Mouse (Mus musculus) myocyte (in vitro differentiated cells): ENCODE measurements around the gene Caprin1. TPM values are rescaled to one million over a fixed set of nuclear protein-coding genes. Genes with fewer than 3 reads are reported as not detected.

ENCODE experiments used
- H3K27me3 ChIP-seq: one replicate; pipeline ENCODE4 v1.6.1; 2011; ENCODE audit not compliant: control insufficient read depth, insufficient read depth, insufficient read length
- H3K36me3 ChIP-seq: one replicate; pipeline ENCODE4 v1.6.1; 2011; ENCODE audit not compliant: control insufficient read depth, insufficient read depth
- H3K4me2 ChIP-seq: one replicate; pipeline ENCODE4 v1.6.1; 2011; ENCODE audit warnings: low read depth, control low read depth
- H3K4me3 ChIP-seq: one replicate; pipeline ENCODE4 v1.5.1; 2011; ENCODE audit warnings: mild to moderate bottlenecking, control low read depth, moderate library complexity
- H3K79me2 ChIP-seq: one replicate; pipeline ENCODE4 v1.6.1; 2011; ENCODE audit not compliant: control insufficient read depth, insufficient read depth
- H3ac ChIP-seq: one replicate; pipeline ENCODE4 v1.6.1; 2011; ENCODE audit not compliant: control insufficient read depth, insufficient read length
- CEBPB ChIP-seq: IDR thresholded peaks from 2 replicates; pipeline ENCODE4 v1.6.1; 2011; ENCODE audit warnings: mild to moderate bottlenecking, moderate library complexity; ENCODE audit not compliant: poor library complexity, insufficient read depth, severe bottlenecking
- E2F4 ChIP-seq: IDR thresholded peaks from one replicate; pipeline ENCODE4 v1.6.1; 2011; ENCODE audit warnings: mild to moderate bottlenecking, control low read depth, moderate library complexity; ENCODE audit not compliant: insufficient read depth
- MAX ChIP-seq: IDR thresholded peaks from one replicate; pipeline ENCODE4 v1.6.1; 2011; ENCODE audit warnings: low read depth, mild to moderate bottlenecking, control low read depth
- MYOD1 ChIP-seq, 3 experiments: IDR thresholded peaks; one replicate each; pipeline ENCODE4 v1.6.1; 2011; ENCODE audit warnings: control low read depth in 2 of 3, low read depth in 2 of 3, mild to moderate bottlenecking in 2 of 3, moderate library complexity in 1 of 3; ENCODE audit not compliant: insufficient read length in 2 of 3, control insufficient read depth in 1 of 3
- MYOG ChIP-seq, 3 experiments: IDR thresholded peaks; one replicate each; pipeline ENCODE4 v1.6.1; 2011; ENCODE audit warnings: control low read depth in 2 of 3, low read depth in 2 of 3, mild to moderate bottlenecking in 2 of 3; ENCODE audit not compliant: insufficient read length in 2 of 3, control insufficient read depth in 1 of 3, insufficient read depth in 1 of 3
- POLR2A ChIP-seq: IDR thresholded peaks from one replicate; pipeline ENCODE4 v1.6.1; 2011; ENCODE audit warnings: low read depth, mild to moderate bottlenecking, control low read depth, moderate library complexity; ENCODE audit not compliant: insufficient read length
- POLR2AphosphoS2 ChIP-seq: IDR thresholded peaks from one replicate; pipeline ENCODE4 v1.6.1; 2011; ENCODE audit warnings: low read depth, control low read depth; ENCODE audit not compliant: insufficient read length
- REST ChIP-seq: IDR thresholded peaks from one replicate; pipeline ENCODE4 v1.6.1; 2011; ENCODE audit warnings: mild to moderate bottlenecking, control low read depth, moderate library complexity; ENCODE audit not compliant: insufficient read depth, insufficient read length
- SRF ChIP-seq: IDR thresholded peaks from one replicate; pipeline ENCODE4 v1.6.1; 2011; ENCODE audit warnings: low read depth; ENCODE audit not compliant: control insufficient read depth, insufficient read length
- TCF12 ChIP-seq: IDR thresholded peaks from one replicate; pipeline ENCODE4 v1.6.1; 2011; ENCODE audit warnings: mild to moderate bottlenecking, control low read depth; ENCODE audit not compliant: poor library complexity, insufficient read depth, severe bottlenecking
- TCF3 ChIP-seq: IDR thresholded peaks from one replicate; pipeline ENCODE4 v1.6.1; 2011; ENCODE audit warnings: low read depth, control low read depth; ENCODE audit not compliant: insufficient read length
- USF1 ChIP-seq: IDR thresholded peaks from one replicate; pipeline ENCODE4 v1.6.1; 2011; ENCODE audit warnings: low read depth, mild to moderate bottlenecking, control low read depth, moderate library complexity
- polyA plus RNA-seq: library from polyadenylated mRNA; unstranded; fragments of >200 nt; fragmentation: generic; extraction: Trizol; gene quantifications from one replicate; pipeline ENCODE4 v1.2.1, GENCODE M21; 2012; ENCODE audit warnings: missing spikeins

Caprin1 gene
- polyA plus RNA-seq, 1 experiment = 99.6 TPM

DNA sequence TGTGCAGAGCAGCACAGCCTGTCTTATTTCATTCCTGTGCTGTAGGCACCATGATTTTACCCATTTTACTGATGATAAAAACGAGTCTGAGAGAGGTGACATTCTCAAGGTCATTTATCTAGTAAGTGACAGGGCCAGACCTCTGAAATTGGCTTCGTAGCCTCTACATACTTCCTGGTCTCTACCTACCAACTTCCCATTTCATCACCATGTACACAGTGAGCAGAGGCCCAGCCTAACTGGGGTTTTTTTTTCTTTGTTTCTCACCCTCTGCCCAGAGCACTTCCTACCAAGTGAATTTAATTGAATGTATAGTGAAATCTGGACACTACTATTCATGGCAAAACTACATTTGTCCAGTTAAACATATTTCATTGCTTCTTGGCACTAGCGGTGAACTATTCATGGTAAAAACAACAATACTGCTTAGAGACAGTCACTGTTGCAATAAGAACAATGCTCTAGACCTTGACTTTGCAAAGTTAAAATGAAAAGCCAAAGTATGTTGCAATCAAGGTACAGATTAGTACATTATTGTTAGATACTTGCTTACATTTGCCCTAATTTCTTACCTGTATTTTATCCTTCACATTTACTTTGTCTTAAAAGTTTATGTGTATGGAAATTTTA, 36.5 kb upstream of the Caprin1 start:
- Histone ChIP-seq H3K36me3 (no peaks in the 10 kb centered on the region), H3K79me2 (no peaks in the 10 kb centered on the region), H3K27me3 (peaks cover 6% of the 10 kb centered on the region), H3K4me3 (no peak overlapping the region), H3K4me2 (no peak overlapping the region), H3ac (no peak overlapping the region)
- TF ChIP-seq MAX (no peak), CEBPB (no peak), POLR2A (no peak), TCF12 (no peak), SRF (no peak), USF1 (no peak), REST (no peak)

DNA sequence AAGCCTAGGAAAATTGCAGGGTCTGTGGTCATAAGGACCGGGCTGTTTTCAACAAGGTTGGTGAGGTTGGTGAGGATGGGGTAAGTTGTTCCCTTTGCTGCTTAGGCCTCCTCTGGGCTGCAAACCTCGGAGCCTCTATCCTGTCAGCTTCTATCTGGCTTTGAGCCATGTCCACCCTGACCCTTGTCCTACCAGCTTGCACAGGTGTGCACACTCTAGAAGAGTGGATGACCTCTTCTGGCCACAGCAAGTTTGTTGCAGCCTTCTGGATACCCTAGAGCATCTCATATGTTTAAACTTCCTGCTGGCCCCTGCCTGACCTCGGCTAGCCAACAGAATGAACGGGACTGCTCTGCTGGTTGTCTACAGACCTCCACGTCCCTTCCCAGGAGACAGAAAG, 35.5 kb upstream of the Caprin1 start:
- no peak overlapping the region for H3K4me3 ChIP-seq
- no peaks in the 10 kb centered on the region for H3K36me3 ChIP-seq

DNA sequence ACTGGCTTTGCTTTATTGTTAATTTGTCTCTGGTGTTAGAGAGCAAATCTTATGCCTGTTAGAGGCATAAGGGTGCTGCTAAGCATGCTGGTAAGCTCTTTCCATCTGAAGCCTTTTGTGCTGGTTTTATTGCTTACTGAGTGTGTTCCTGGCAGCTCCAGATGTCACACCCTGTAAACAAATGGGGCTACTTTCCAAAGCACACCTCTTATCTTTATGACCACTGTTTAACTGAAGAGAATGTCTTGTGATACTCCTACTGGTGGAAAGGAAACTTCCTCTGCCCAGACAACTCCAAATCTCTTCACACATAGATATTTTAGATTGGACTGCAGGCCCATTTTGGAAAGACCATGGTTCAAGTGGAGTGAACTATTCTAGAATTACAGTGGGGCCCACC, 31.5 kb upstream of the Caprin1 start:
- no peak overlapping the region for H3ac ChIP-seq
- no peaks in the 10 kb centered on the region for H3K79me2 ChIP-seq
- H3K27me3 ChIP-seq = peaks cover 7% of the 10 kb centered on the region
- no peaks in the 10 kb centered on the region for H3K36me3 ChIP-seq
- no peak overlapping the region for H3K4me2 ChIP-seq
- H3K4me3 ChIP-seq = no peak overlapping the region
- TF ChIP-seq CEBPB (no peak), POLR2A (no peak), REST (no peak), SRF (no peak), USF1 (no peak), TCF12 (no peak), E2F4 (no peak), TCF3 (no peak), MYOD1 (IDR thresholded peaks at IDR 0.05; ENCODE audit: control insufficient read depth in 1 of 3, insufficient read length in 2 of 3, low read depth in 2 of 3) (no peak), MYOG (IDR thresholded peaks at IDR 0.05; ENCODE audit: control insufficient read depth in 1 of 3, insufficient read depth in 1 of 3, insufficient read length in 2 of 3, low read depth in 2 of 3) (no peak), MAX (no peak), POLR2AphosphoS2 (no peak)

More for the DNA sequence above, 35.5 kb upstream of the Caprin1 start:
- TF ChIP-seq SRF (no peak), POLR2A (no peak), MYOD1 (IDR thresholded peaks at IDR 0.05; ENCODE audit: control insufficient read depth in 1 of 3, insufficient read length in 2 of 3, low read depth in 2 of 3) (no peak), USF1 (no peak), REST (no peak), CEBPB (no peak), TCF12 (no peak), POLR2AphosphoS2 (no peak), TCF3 (no peak), E2F4 (no peak), MAX (no peak), MYOG (IDR thresholded peaks at IDR 0.05; ENCODE audit: control insufficient read depth in 1 of 3, insufficient read depth in 1 of 3, insufficient read length in 2 of 3, low read depth in 2 of 3) (no peak)
- no peak overlapping the region for H3ac ChIP-seq
- no peak overlapping the region for H3K4me2 ChIP-seq
- peaks cover 7% of the 10 kb centered on the region for H3K27me3 ChIP-seq
- H3K79me2 ChIP-seq = no peaks in the 10 kb centered on the region

DNA sequence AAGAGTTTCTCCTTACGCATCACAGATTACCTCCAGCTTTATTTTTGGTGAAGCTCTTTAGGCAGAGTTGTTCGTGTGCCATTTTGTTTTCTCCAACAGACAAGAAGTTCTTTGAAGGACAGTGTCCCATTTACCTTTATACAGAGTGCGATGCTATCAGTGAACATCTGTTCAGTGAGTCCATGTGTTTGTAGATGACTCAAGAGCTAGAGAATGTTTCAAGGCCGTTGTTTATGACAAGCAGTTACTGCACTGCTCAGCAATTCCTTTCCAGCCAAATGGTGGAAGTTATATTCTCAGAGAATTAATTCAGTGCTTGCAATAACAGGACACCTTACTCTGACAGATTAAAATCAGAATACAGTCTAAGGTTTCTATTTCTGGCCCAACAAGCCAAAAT, 27.5 kb upstream of the Caprin1 start:
- H3K36me3 ChIP-seq = no peaks in the 10 kb centered on the region
- peaks cover 7% of the 10 kb centered on the region for H3K27me3 ChIP-seq
- H3K4me3 ChIP-seq = no peak overlapping the region
- H3K4me2 ChIP-seq = no peak overlapping the region
- H3K79me2 ChIP-seq = no peaks in the 10 kb centered on the region
- TF ChIP-seq CEBPB (no peak), MYOD1 (IDR thresholded peaks at IDR 0.05; ENCODE audit: control insufficient read depth in 1 of 3, insufficient read length in 2 of 3, low read depth in 2 of 3) (no peak), SRF (no peak), E2F4 (no peak), MAX (no peak)
- no peak overlapping the region for H3ac ChIP-seq

DNA sequence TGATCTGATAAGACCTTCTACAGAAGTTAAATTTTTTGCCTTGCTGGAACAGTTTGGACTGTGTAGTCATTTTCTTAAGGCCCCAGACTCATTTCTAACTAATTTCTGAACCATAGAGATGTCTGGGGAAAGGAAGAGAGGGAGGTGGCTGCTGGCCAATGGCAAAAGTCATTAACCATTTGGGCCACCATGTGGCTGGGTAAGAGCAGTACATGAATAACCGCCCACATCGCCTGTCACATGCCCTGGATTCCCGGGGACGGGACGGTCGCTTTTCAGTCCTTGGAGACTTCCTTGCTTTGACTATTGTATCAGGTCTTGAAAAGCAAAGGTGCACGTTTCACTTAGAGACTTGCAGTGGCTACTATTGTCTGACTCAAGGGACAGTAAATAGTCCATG, 25.1 kb upstream of the Caprin1 start:
- no peak for TF ChIP-seq MYOG (IDR thresholded peaks at IDR 0.05; ENCODE audit: control insufficient read depth in 1 of 3, insufficient read depth in 1 of 3, insufficient read length in 2 of 3, low read depth in 2 of 3)
- no peak for TF ChIP-seq SRF
- no peak for TF ChIP-seq REST
- TF ChIP-seq MYOD1 (IDR thresholded peaks at IDR 0.05; ENCODE audit: control insufficient read depth in 1 of 3, insufficient read length in 2 of 3, low read depth in 2 of 3) = no peak
- TF ChIP-seq CEBPB = no peak
- TF ChIP-seq POLR2A = no peak
- no peak for TF ChIP-seq TCF3
- TF ChIP-seq E2F4 = no peak
- no peak for TF ChIP-seq MAX
- TF ChIP-seq TCF12 = no peak
- no peak for TF ChIP-seq POLR2AphosphoS2
- no peak for TF ChIP-seq USF1
- no peak overlapping the region for H3ac ChIP-seq
- H3K36me3 ChIP-seq = no peaks in the 10 kb centered on the region
- no peak overlapping the region for H3K4me2 ChIP-seq
- H3K27me3 ChIP-seq = no peaks in the 10 kb centered on the region
- H3K79me2 ChIP-seq = no peaks in the 10 kb centered on the region
- H3K4me3 ChIP-seq = no peak overlapping the region
